Mouse (Mus musculus) adrenal gland, postnatal 25 days (tissue): ENCODE results near the gene Acta2. TPM values are rescaled to one million over a fixed set of nuclear protein-coding genes. Genes with fewer than 3 reads are reported as not detected.
A peak's percentile ranks its signal among the peaks of the same experiment; 100 is the strongest.

Experiments
- DNase-seq: peaks from one replicate; pipeline ENCODE4 v3.0.0; 2021; ENCODE audit warnings: mixed read lengths
- total RNA-seq: library from RNA; stranded (reverse); gene quantifications from 2 replicates; pipeline ENCODE4 v1.2.3, GENCODE M21; 2021

The Acta2 gene
- total RNA-seq, 1 experiment from 2014 or later: 26.8 TPM

DNA sequence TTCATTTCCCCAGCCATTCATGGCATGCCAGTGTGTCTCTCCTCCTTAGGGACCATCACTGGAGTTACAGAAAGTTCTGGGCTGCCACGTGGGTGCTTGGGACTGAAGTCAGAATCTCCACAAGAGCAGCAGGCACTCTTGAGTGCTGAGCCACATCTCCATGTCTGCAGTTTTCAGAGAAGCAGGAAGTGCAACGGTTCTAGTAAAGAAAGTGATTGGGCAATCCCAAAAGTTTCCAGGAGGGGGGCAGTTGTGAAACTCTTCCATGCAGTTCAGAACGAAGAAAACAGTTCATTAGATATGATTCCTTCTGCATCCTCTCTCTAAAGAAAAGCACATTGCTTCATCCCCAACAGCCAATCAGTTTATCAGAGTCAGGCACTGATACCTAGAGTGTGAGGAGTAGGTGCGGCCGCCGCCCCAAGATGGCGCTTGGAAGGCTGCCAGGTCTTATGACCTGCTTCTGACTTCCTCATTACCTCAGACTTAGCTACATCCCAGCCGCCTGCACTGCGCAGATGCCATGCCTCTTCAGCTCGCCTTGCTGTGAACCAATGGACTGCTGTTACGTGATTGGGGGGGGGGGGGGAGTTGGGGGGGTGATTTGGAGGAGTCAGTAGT is 14.8 kb upstream of the Acta2 start:
- no peak for DNase-seq

DNA sequence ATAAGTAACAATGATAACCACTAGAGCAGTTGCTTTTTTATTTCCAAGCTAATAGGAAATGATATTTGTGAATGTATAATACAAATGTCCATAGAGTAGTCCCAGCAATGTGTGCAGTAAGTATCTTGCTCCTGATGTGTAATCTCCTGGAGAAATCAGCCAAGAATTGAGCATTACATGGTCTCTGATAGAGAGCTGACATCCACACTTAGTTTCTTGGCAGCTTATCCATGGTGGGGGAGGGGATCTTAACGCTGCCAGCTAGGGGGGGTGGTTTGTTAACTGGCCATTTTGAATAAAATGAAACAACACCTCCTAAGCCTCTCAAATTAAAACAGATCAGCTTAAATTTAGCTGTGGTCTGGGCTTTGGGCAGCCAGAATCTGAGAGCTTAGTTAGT is 13.6 kb upstream of the Acta2 start:
- no peak for DNase-seq

DNA sequence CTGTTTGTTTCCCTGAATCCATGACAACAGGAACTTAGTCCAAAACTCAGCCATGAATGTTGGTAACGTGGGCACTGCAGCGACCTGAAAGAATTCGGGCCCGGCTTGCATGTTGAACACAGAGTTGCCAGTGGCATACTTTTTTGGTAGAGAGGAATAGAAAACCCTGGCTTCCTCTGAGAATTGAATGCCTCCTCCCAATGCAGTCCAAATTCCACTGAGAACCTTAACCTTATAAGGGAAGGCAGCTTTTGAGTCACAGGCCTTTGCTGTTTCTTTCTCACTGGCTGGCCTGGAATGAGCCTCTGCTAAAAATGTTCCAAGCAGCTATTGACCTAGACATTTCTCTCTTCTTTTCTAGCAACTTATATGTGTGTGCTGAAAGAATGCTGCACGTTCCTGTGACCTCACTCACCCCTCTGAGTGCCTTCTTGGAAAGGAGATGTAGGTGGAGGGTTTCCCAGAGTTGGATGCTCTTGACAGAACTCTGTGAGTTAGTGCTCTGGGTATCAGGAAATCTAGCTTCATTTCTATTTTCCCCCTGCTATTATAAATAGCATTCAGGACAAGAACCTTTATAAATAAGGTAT is 10.3 kb upstream of the Acta2 start:
- no peak for DNase-seq

DNA sequence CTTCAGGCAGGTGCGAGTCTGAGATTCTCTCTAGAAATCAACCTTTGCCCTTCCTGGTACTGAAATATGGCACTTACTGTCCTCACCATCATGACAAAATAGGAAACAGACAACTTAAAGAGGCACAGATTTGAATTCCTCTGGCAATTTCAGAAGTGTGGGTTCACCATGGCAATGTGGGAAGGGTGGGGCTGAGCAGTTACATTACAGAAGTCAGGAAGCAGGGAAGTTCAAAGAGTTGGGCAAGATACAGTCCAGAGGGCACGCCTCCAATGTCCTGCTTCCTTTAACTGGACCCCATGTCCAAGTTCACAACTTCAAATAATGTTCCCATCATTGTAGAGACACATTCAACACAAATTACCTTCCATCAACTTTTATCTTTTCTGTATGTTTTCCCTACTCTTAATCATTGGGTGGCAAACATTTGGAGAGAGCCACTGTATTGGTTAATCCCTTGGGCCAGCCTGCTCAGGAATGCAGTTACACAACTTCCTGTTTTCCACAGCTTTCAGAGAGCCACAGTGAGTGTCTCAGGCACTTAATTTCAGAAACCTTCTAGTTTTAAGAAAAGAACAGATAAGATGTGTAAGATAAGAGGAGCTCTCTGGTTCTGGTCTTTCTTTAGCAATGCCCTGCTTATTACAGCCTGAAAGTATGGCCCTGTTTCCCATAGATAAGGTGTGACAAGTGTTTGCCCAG is 7.0 kb upstream of the Acta2 start:
- DNase-seq: no peak

DNA sequence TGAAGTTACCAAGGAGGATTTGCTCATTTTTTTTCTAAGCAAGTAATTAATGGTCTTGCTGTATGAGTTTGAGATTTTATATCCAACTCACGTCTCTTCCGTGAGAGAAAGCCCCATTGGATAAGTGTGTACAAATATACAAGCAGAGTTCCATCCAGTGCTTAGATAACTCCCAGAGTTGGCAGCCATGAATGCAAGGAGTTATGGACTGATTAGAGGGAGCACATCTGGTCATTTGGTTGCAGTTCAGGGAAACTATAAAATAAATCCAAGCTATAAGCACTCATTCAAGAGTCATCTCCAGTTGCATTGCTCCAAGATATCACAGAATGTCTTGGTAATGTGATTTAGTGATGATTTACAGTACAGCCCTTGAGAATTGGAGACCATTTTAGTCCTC is 1.5 kb upstream of the Acta2 start:
- no peak for DNase-seq

DNA sequence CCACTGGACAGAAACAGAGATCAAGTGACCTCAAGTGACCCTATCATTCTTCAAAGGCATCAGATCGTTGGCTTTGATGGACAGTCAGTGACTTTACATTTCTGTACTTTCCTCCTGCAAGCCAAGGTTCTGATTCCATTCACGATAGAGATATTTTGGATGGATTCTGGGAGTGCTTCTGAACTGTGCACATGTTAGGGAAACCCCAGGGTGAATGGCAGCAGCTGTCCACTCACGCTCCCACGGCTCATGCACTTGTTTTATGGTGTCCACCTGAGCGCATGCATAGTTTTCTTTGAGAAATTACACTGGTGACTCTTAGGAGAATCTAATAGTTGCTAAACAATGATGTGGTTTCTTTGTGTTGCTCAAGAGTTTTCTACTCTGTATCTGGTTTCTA is 759 bp upstream of the Acta2 start:
- DNase-seq: no peak

DNA sequence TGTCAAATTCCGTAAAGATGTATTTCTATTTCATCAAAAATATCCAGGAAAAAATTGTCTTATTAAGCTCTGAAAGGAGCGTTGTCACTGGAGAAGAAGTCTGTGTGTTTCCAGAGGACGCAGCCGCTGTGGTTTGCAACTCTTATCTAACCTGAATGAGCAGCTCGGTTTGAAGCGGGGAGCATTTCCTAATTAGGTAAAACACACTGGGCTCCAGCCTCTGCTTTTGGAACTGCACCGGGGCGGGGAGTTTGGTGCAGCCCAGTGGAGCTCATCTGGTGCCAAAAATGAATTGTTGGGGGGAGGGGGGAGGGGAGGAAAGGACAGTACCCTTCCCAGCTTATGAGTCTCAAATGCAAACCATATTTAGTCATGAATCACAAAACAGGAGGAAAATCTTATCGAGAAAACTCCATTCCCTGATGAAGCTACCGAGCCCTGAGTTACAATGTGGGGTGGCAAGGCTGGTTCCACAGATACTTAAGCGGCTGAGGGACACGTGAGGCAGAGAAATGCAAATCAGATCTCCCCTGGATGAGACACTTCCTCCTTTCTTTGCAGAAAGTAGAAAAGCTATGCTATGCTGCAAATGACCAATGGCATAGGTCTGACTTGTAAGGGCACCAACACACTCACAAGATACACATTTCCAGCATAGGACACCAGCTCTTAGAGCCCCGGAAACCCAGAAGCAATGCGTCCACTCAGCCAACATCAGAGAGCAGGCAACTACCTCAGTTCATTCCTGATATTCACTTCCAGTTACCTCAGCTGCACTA is 1.1 kb downstream of the Acta2 start:
- DNase-seq: no peak

DNA sequence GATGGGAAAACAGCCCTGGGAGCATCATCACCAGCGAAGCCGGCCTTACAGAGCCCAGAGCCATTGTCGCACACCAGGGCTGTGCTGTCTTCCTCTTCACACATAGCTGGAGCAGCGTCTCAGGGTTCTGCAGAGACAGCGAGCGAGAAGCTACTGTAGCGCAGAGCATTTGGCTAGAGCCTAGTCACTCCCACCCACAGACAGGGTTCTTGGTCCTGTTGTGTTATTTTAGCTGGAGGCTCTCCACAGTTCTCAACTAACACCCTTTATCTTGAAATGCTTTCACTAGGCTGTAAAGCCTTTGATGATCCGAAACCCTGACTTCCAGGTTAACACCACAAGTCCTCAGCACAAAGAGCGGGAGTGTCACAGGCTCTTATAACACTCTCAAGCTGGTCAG is 2.9 kb downstream of the Acta2 start:
- no peak for DNase-seq

DNA sequence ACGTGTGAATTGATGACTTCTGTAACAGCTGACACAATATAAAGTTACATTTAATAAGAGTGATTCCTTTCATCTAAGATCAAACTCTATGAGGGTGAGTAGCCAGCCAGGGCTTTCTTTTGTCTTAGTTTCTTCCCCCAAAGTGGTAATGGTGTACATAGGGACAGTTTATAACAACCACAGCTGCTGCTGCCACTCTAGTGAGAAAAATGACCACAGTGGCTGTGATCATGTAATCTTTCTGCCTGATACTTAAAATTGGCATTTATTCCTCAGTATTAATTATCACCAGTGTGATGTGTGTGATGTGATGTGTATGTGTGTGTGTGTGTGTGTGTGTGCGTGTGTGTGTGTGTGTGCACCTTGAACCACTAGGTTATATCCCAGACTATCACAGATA is 3.5 kb downstream of the Acta2 start:
- DNase-seq: no peak

DNA sequence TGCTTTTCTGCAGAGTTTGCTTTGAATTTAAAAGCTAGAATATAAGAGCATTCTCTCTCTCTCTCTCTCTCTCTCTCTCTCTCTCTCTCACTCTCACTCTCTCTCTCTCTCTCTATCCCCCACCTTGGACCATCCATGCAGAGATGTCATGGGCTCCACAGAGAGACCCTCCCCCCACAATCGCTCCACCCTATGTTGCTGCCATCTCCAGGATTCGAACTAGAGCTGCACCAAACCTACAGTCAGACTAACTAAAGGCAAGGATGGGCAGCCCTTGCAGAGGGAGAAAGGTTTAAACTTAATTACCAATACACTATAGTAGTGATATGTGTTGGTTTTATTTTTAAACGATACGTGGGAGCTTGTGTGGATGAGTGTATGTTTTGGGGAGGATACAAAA is 4.8 kb downstream of the Acta2 start:
- no peak for DNase-seq

DNA sequence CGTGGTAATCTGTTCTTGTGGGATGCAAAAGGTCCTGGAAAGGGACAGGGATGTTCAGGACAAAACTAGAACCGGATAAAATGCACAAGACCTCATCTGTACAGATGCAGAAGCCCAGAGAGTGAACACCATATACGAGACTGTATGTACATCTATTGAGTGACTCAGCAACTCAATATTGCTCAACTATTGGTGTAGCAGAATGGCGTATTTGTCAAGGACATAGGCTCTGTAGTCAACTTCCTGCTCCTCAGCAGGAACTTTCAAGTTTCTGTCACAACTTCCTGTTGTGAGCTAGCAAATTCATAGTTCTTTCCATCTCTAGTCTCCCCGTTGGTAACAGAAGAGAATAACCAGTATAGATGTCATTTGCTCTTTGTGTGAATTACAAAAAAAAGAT is 6.8 kb downstream of the Acta2 start:
- no peak for DNase-seq

DNA sequence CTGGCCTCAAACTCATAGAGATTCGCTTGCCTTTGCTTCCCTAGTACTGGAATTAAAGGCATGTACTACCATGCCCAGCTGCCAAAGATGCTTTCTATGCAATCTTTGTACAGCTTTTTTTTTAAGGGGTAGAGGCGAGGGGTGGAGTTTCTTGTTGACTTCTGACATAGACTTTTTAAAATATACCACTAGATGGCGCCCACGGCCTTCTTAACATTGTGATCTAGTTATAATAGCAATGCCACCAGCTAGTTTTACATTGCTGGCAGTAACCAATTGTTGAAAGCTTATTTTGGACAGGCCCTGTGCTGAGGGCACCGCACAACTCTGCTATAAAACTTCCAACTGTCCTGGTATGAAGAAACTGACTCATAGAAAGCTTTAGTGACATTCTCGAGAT is 11.3 kb downstream of the Acta2 start:
- peak; percentile 28 for DNase-seq

DNA sequence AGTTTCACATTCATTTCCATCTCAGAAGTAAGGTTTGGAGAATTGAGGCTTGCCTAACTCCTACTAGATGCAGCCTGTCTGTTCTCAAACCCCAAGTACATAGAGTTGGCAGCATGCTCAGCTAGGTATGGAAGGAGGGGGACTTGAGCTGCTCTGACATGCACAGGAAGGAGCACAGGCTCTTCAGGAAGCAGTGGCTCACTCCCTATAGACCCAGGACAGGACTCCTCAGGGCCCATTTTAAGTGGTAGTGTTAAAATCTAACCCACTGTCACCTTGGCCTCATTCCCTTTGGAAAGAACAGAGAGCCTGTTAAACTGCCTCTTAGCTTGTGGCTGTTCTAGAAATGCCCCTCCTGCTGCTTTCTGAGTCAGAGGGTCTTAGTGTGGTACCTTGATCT is 12.5 kb downstream of the Acta2 start:
- no peak for DNase-seq

DNA sequence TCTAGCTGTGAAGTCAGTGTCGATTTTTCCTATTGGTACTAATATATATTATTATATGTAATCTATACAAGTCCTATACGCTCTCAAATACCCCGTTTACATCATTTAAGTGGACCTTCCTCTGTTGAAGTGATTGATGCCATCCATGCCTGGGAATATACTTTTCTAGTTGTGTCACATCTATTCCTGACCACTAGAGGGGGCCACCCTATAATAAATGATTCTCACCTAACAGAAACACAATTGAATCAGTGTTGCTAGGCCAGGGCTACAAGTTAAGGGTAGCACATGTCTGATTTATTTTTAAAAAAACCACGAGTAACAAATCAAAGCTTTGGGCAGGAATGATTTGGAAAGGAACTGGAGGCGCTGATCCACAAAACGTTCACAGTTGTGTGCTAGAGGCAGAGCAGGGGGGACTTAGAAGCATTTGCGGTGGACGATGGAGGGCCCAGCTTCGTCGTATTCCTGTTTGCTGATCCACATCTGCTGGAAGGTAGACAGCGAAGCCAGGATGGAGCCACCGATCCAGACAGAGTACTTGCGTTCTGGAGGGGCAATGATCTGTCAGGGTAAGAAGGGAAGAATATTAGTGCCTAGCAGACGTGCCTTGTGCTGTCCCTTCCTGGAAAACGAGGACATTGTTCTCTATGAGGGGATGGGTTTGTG is 14.0 kb downstream of the Acta2 start:
- DNase-seq: no peak

DNA sequence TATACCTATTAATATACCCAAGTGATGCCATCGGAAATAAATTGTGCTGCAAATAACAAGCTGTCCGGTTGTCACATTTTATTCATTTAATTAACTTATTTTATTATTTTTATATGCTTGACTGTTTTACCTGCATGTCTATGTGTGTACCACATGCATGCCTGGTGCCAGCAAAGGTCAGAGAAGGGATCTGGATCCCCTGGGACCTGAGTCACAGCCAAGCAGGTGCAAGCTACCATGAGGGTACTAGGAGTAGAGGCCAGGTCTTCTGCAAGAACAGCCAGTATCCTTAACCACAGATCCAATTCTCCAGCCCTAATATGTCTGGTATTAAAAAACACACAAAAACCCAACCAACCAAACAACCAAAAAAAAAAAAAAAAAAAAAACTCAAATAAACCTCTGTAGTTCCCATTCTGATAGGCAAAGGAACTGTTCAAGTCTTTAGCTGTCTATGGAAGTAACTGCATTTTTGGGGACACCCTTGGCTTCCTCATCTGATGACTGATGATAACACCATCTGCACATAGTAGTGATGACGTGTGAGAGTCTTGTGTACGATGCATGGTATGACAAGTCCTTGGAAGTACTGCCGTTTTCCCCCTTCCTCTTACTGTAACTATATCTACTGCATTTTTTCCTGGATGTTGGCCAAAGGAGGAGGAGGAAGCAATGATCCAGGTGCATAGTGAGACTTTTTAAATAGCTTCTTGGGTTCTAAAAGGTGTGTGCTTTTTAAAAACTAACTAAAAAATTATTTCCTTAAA is 14.9 kb downstream of the Acta2 start:
- DNase-seq: no peak

DNA sequence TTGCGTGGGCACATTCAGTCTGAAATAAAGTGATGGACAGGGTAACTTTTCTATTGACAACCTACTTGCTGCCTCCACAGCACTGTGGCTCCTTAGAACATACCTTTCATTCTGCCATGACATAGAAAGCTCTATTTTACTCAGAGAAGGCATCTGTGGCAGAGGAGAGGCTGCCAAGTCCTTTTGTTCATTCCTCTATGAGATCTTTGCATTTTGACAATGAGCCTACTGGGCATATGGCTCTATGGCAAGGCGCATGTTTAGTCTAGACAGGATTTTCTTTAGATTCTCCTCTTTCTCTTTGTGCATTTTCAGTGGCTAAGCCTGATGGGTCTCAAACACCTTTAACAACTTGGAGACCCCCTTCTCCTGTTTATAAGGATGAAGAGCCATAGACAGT is 17.6 kb downstream of the Acta2 start:
- no peak for DNase-seq

DNA sequence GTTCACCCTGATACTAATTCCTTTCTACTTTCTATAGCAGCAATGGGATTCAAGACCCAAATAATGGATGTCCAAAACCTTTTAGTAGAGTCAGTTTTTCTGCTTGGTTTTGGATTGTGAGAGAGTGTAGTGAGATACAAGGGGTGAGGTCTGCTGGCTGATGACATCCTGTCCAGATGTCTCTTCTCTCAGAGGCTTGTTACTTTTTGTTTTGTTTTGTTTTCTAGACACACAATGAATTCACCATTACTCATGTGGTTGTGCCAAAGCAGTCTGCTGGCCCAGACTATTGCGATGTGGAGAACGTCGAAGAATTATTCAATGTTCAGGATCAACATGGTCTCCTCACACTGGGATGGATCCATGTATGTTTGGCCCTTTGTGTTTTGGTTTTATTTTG is 19.3 kb downstream of the Acta2 start:
- no peak for DNase-seq

DNA sequence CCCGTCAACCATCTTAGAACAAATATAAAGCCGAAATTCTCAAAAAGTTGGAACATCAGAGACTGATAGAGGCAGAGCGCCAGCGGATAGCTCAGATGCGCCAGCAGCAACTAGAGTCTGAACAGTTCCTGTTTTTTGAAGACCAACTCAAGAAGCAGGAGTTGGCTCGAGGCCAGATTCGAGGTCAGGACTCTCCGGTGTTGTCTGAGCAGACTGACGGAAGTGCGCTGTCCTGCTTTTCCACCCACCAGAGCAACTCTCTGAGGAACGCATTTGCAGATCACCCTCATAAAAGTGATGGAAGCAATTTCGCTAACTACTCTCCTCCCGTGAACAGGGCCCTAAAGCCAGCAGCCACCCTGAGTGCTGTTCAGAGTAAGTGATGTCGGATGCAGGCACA is 21.4 kb downstream of the Acta2 start:
- DNase-seq: peak; percentile 65

DNA sequence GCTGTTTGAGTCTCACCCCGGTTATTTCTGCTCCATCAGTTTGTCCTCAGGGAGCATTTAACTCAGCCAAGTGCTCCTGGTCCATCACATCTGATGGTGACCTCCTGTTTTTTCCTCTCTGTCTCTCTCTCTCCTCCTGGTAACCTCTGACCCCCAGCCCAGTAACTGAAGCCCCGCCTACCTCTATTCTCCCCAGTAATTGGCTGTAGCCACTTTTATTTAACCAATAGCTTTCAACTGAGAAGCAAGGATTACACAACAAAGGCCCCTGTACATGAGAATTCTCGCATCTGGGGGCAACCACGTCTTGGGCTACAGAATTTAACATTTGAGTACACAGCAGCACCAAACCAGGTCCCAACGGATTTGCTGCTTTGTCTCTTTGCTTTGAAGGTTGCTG is 23.1 kb downstream of the Acta2 start:
- DNase-seq: no peak

DNA sequence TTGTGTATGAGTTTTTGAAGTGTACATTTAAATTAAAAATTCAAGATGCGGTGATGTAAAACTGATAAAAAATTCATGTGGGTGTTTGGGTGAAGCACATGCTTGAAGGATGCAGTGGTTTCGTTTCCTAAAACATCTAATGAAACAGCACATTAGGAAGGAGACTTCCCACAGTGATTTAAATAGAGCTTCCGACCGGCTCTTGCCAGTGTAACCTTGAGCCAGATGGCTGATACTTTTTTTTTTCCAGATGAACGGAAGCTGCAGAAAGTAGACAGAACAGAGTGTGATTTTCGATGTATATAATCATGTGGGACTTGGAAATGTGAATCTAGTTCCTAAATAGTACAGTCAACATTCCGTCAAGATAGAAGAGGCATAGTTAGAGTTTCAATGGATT is 23.8 kb downstream of the Acta2 start:
- no peak for DNase-seq

DNA sequence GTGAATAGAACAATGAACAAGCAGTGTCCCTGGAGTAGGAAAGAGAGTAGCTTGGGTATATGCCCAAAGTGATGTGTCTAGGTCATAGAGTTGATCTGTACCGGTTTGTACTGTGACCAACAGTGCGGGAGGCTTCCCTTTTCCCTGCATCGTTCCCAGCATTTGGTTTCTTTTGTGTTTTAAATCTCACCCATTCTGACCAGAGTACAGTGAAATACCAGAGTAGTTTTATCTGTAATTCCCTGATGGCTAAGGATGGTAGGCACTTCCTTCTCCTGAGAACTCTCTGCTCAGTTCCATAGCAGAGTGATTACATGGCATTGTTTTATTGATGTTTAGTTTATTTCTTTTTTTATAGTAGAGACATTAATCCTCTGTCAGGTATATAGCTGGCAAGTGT is 32.6 kb downstream of the Acta2 start:
- DNase-seq: no peak
